Mouse (Mus musculus): ENCODE measurements around the gene Faf1. TPM values are rescaled to one million over a fixed set of nuclear protein-coding genes. Genes with fewer than 3 reads are reported as not detected.

The Faf1 gene
- total RNA-seq, 2 experiments from 2014 or later, result 31.8 to 34.3 TPM

DNA sequence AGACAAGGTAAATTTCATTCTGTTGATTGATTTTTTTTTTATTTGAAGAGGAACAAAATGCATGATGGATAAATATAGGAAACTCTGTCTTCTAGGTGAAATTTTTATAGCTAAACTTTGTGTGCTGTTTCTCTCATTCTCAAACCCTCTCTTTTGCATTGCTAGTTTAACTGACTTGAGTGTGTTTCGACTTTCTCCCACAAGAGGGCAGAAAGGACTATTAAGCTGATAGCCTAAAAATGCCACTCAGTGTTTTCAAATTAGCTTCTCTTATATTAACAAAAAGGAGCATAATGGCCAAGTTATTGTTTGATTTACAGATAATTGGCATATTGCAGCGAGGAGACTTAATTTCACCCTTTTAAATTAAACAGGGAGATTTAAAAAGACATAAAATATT is 82.6 kb downstream of the Faf1 start:
- intact Hi-C loops (cut with DNase I), result loop anchor here (5.0 kb wide), 1 partner anchor 263 kb away; no protein-coding TSS in a partner anchor
- peak; percentile 33 to 44 for DNase-seq (ENCODE audit: extremely low spot score in 1 of 2, low spot score in 2 of 2)

DNA sequence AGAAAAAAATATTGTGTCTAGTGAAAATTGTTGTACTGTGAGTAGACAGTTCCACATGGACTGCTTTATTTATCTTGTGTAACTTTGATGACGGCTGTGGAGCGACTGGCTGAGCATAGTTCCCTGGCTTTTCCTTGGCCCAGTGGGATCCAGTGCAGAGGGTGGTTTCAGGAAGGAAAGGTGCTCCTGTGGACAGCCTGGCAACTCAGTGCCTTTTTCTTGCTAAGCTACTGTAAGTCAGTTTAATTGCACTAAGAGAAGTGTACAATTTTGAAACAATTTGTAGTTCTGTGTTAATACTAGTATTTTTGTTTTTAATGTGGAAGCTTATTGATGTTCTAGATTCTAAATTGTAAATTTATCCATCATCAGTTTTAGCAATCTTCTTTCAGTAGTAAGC is 83.5 kb downstream of the Faf1 start:
- intact Hi-C loops (cut with DNase I), result loop anchor here (5.0 kb wide), 2 partner anchors 217 to 262 kb away; partner anchors contain the start of gene Dmrta2
- DNase-seq (ENCODE audit: extremely low spot score in 1 of 2, low spot score in 2 of 2), result no peak

- no peak for DNase-seq (ENCODE audit: extremely low spot score in 1 of 2, low spot score in 2 of 2)
- intact Hi-C loops (cut with DNase I), result loop anchor here (5.0 kb wide), 1 partner anchor 217 kb away; the partner anchor contains the start of gene Dmrta2
These were observed 84.1 kb downstream of the Faf1 start for GRCm38 (mm10) chr4:109760501-109760900.

- no peak for DNase-seq (ENCODE audit: extremely low spot score in 1 of 2, low spot score in 2 of 2)
- intact Hi-C loops (cut with DNase I), result loop anchor here (5.0 kb wide), 1 partner anchor 214 kb away; the partner anchor contains the start of gene Dmrta2
These were observed 86.5 kb downstream of the Faf1 start for GRCm38 (mm10) chr4:109762768-109763501.

- no peak for DNase-seq (ENCODE audit: extremely low spot score in 1 of 2, low spot score in 2 of 2)
- intact Hi-C loops (cut with DNase I), result no loop called here
These were observed 92.7 kb downstream of the Faf1 start for GRCm38 (mm10) chr4:109769071-109769470.

- no peak for DNase-seq (ENCODE audit: extremely low spot score in 1 of 2, low spot score in 2 of 2)
- intact Hi-C loops (cut with DNase I), result no loop called here
These were observed 106.3 kb downstream of the Faf1 start for GRCm38 (mm10) chr4:109782577-109783114.

- no peak for DNase-seq (ENCODE audit: extremely low spot score in 1 of 2, low spot score in 2 of 2)
- intact Hi-C loops (cut with DNase I), result no loop called here
These were observed 113.1 kb downstream of the Faf1 start for GRCm38 (mm10) chr4:109789347-109790001.

DNA sequence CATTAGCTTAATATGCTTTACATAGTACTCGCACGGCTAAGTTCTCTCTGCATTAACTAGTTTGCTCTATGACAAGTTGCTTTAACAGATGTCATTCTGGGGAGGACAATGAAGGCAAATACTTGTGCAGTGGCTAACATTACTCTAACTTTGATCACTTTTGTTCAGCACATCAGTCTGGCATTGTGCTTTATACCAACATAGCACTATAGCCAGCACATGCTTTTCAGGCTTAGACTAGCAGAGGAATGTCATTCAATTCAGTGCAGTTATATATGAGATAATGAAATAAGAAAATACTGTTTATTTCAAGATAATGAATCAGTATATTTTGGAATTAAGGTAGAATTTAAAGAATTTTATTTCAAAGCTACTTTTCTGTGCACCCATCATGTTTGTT is 115.9 kb downstream of the Faf1 start:
- DNase-seq (ENCODE audit: extremely low spot score in 1 of 2, low spot score in 2 of 2), result no peak
- intact Hi-C loops (cut with DNase I), result no loop called here

DNA sequence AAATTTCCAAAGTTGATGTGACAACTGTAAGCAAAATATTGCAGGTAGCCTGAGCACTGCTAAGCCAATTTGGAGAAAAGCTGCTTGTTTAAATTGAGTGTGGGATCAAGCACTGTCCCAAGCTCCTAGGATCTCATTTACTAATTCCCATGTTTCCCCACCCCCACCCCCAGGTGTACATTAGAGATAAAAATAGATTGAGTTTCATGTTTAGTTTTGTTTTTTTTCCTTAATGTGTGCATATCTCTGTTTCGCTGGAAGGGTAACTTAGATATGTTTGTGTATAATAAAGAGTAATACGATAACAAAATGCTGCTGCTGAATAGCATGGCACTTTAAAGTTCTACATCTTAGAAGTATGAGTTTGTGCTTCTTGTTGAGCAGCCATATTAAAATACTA is 116.7 kb downstream of the Faf1 start:
- intact Hi-C loops (cut with DNase I), result no loop called here

GRCm38 (mm10) chr4:109797511-109798182 is 121.3 kb downstream of the Faf1 start:
- no peak for DNase-seq (ENCODE audit: extremely low spot score in 1 of 2, low spot score in 2 of 2)
- intact Hi-C loops (cut with DNase I), result no loop called here

More for the DNA sequence above, 116.7 kb downstream of the Faf1 start:
- DNase-seq (ENCODE audit: extremely low spot score in 1 of 2, low spot score in 2 of 2), result no peak

GRCm38 (mm10) chr4:109806408-109806807 is 130.0 kb downstream of the Faf1 start:
- DNase-seq (ENCODE audit: extremely low spot score in 1 of 2, low spot score in 2 of 2), result no peak
- intact Hi-C loops (cut with DNase I), result no loop called here

DNA sequence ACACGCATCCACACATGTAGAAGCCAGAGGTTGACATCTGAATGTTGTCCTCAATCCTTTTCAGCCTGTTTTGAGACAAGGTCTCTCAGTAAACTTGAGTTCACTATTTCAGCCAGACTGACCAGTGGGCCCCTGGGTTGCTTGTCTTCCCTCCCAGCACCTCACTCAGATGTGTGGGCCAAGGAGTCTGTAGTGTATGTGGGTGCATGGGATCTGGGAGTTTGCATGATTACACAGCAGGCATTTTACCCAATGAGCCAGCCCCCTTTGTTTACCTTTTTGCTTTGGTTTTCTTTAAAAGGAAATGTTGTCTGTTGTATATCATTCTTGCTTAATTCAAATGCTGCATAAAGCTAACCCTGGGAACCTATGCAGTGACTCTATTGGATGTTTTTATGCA is 138.8 kb downstream of the Faf1 start:
- no peak for DNase-seq (ENCODE audit: extremely low spot score in 1 of 2, low spot score in 2 of 2)
- intact Hi-C loops (cut with DNase I), result no loop called here

DNA sequence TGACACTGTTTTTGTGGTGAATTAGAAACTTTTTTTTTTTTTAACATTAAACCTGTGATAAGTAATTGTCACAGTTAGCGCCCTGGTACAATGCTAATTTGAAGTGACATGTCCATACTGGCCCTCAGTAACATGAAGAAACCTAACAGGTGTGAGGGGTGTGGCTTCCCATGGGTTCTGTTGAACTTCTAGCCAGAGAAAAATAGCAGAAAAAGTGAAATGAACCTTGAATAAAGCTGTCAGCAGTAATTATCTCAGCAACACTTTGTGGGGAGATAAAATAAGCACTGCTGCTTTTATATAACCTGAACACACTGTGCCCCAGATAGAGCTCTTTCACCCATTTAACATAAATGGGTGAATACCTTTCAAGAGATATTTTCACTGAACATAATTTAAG is 139.2 kb downstream of the Faf1 start:
- intact Hi-C loops (cut with DNase I), result no loop called here
- no peak for DNase-seq (ENCODE audit: extremely low spot score in 1 of 2, low spot score in 2 of 2)

GRCm38 (mm10) chr4:109819455-109819854 is 143.1 kb downstream of the Faf1 start:
- intact Hi-C loops (cut with DNase I), result no loop called here
- DNase-seq (ENCODE audit: extremely low spot score in 1 of 2, low spot score in 2 of 2), result no peak

DNA sequence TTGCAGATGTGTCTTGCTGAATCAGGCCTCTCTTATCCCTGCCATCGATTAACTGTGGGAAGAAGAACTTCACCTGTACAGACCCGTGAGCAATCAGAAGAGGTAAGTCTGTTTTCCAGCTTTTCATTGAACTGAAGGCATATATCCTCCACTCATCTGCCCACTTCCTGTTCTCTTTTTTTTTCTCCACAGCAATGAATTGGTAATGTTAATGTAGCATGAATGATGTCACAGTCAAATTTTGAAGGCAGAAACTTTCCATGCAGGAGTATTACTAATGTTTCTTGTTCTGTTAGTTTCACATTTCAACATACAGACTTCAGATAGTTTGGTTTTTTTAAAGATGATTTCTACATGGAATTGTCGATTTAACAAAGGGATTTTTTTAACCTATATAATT is 153.4 kb downstream of the Faf1 start:
- intact Hi-C loops (cut with DNase I), result no loop called here
- DNase-seq (ENCODE audit: extremely low spot score in 1 of 2, low spot score in 2 of 2), result no peak

GRCm38 (mm10) chr4:109857851-109858250 is 181.5 kb downstream of the Faf1 start:
- no peak for DNase-seq (ENCODE audit: extremely low spot score in 1 of 2, low spot score in 2 of 2)
- intact Hi-C loops (cut with DNase I), result no loop called here

- intact Hi-C loops (cut with DNase I), result no loop called here
- DNase-seq (ENCODE audit: extremely low spot score in 1 of 2, low spot score in 2 of 2), result no peak
These were observed 182.4 kb downstream of the Faf1 start for GRCm38 (mm10) chr4:109858571-109859392.

DNA sequence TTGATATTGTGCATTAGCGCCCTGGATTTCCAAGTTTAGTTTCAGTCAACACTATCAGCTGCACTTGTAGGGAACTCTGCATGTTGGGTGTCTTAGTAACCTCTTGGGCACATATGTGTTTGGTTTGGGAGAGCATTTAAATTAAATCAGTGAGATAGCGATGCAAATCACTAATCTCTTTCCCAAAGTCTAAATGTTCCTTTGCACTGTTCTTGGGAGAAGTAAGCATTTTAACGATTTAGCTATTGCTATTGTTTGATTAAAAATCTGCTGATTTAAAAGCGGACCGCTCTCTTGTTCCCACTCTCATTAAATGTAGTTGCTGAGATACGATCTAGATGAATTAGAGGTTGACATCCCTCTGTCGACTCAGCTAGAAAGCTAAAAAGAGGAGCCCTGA is 183.0 kb downstream of the Faf1 start:
- intact Hi-C loops (cut with DNase I), result no loop called here
- no peak for DNase-seq (ENCODE audit: extremely low spot score in 1 of 2, low spot score in 2 of 2)

DNA sequence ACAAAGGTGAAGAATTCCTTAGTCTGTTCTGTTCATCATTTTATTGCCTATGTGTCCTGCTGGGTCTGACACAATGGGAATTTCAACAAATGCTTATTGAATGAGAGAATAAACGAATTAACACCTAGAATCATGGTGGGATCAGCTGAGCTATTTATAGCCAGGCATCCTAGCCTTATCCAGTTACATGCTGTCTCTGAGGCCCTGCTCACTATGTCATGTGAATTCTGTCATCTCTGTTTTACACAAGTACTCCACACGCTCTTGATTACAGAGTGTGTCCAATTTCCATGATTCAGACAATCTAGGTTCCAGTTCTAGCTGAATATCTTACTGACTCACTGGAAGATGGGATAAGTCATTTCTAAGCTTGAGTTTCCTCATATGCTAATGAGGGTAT is 183.9 kb downstream of the Faf1 start:
- intact Hi-C loops (cut with DNase I), result no loop called here
- no peak for DNase-seq (ENCODE audit: extremely low spot score in 1 of 2, low spot score in 2 of 2)

Measured in left cerebral cortex, postnatal 10 days (tissue).